Mouse (Mus musculus) embryonic fibroblast, embryonic 13.5 days (primary cell): ENCODE measurements around the gene Fnbp1l.

Experiments used
- CTCF ChIP-seq: IDR thresholded peaks from 2 replicates; pipeline ENCODE4 v1.5.1; 2011; ENCODE audit warnings: mild to moderate bottlenecking, control low read depth, low read length, moderate library complexity, borderline replicate concordance; ENCODE audit not compliant: insufficient read depth
- POLR2A ChIP-seq: IDR thresholded peaks from 2 replicates; pipeline ENCODE4 v1.6.1; 2011; ENCODE audit warnings: low read depth, mild to moderate bottlenecking, control low read depth, low read length, moderate library complexity

DNA sequence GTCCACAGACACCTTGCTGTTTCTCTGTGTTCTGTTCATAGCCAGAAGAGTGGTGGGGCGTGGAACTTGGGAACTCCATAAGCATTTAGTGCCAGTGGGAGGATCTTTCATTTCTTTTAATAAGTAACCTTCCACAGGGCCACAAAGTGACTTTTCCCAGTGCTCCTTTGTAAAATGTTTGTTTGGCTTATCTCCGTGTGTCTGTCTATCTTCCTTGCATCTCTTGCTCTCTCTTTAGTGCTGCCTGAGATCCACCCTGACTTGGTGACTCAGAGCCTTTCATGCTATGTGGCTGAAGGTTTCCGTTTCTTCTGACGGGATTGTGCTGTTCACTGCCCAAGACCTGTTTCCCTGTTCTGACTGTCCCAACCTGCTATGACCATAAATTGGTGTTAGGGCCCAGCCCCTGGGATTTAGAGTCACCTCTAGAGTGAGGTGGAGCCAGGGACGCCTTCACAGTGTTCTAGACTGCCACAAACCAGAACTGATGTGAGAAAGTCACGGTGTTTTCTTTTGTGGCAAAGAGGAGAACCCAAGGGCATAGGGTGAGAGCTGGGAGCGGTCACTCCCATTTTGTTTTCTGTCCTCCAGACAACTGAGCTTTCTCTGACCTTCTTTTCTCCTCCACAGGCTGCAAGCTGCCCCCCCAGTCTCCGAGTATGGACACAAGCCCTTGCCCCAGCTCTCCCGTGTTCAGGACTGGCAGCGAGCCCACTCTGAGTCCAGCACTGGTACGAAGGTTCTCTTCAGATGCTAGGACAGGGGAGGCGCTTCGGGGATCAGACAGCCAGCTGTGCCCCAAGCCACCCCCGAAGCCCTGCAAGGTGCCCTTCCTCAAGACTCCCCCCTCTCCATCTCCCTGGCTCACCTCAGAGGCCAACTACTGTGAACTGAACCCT, 107.5 kb downstream of the Fnbp1l start:
- TF ChIP-seq CTCF = no peak
- no peak for TF ChIP-seq POLR2A
